ENCODE assay signal across 8 mouse cellular contexts in the genomic region with DNA sequence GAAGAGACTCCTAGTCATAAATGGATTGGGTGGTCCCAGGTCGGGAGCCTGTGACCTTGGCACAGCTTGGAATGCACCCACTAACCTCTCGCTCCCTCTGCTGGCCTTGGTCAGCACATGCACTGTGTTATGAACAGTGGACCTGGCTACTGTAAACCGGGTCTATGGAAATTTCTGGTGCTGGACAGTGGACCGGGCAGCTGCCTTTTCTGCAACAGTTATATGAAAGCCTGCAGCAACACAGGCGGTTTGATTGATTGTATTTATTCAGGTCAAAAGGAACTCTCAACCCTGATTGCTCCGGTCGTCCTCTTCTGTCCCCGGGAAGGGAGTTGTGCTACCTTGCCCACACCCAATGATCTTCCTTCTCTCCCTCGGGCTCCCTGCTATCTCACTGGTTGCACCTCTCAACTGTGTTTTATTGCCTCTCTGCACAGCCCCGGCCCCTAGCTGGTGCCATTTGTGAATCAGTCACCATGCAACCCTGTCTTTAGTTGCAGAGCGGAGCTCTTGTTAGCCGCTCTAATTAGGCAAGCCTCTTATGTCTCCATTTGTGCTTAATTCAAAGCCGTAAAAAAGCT.
DNase-seq lines count a peak whose midpoint lies in the region; ATAC-seq lines count a peak whose summit lies in the region.

No protein-coding gene starts in this region.

- 16% methylated on average over 13 of the region's 13 CpGs for WGBS in forebrain, embryonic 12.5 days
- WGBS in hindbrain, embryonic 16.5 days = 22% methylated on average over 13 of the region's 13 CpGs
- WGBS in limb, embryonic 10.5 days = 17% methylated on average over 13 of the region's 13 CpGs
- 27% methylated on average over 13 of the region's 13 CpGs for WGBS in midbrain, embryonic 15.5 days

- H3K4me2 ChIP-seq in forebrain, embryonic 12.5 days = peak overlapping the region; percentile 51
- peak overlapping the region; percentile 57 for H3K4me2 ChIP-seq in hindbrain, embryonic 16.5 days (ENCODE audit: low read length)
- peak overlapping the region; percentile 49 for H3K4me2 ChIP-seq in midbrain, embryonic 15.5 days

- no peaks in the 10 kb centered on the region for H3K36me3 ChIP-seq in forebrain, embryonic 12.5 days (replicated peaks)
- no peaks in the 10 kb centered on the region for H3K36me3 ChIP-seq in hindbrain, embryonic 16.5 days (ENCODE audit: control insufficient read depth, insufficient read depth, low read length)
- no peaks in the 10 kb centered on the region for H3K36me3 ChIP-seq in limb, embryonic 10.5 days
- no peaks in the 10 kb centered on the region for H3K36me3 ChIP-seq in midbrain, embryonic 15.5 days (replicated peaks)

- peak; percentile 40 for DNase-seq in ovary, postnatal 36 days (ENCODE audit: low spot score)
- no peak for DNase-seq in ovary, adult 18-20 months (ENCODE audit: low spot score)
- peak; percentile 10 for DNase-seq in c-Kit-positive CD71-positive TER-119-positive erythroid progenitor cells, embryonic 14.5 days (ENCODE audit: low spot score)
- peak; percentile 71 for DNase-seq in limb, embryonic 10.5 days (ENCODE audit: low spot score)

- ATAC-seq in forebrain, embryonic 12.5 days (ENCODE audit: low FRiP score) = peak; percentile 87
- ATAC-seq in hindbrain, embryonic 16.5 days = peak; percentile 85
- ATAC-seq in midbrain, embryonic 15.5 days (replicated peaks) = peak; percentile 82
- no peak for ATAC-seq in inflammation-experienced regulatory T-cells, adult 6 months

- no peak overlapping the region; the same call in 1 of the 2 replicates for H3K9ac ChIP-seq in forebrain, embryonic 12.5 days
- H3K9ac ChIP-seq in hindbrain, embryonic 16.5 days (ENCODE audit: low read depth, low read length) = peak overlapping the region; percentile 48
- no peak overlapping the region for H3K9ac ChIP-seq in midbrain, embryonic 15.5 days

- peaks cover 21% of the 10 kb centered on the region for H3K4me1 ChIP-seq in forebrain, embryonic 12.5 days
- H3K4me1 ChIP-seq in hindbrain, embryonic 16.5 days (ENCODE audit: control insufficient read depth, insufficient read depth, low read depth, low read length) = peaks cover 13% of the 10 kb centered on the region
- peaks cover 26% of the 10 kb centered on the region for H3K4me1 ChIP-seq in limb, embryonic 10.5 days
- peaks cover 18% of the 10 kb centered on the region for H3K4me1 ChIP-seq in midbrain, embryonic 15.5 days

- H3K9me3 ChIP-seq in forebrain, embryonic 12.5 days = no peaks in the 10 kb centered on the region
- no peaks in the 10 kb centered on the region for H3K9me3 ChIP-seq in hindbrain, embryonic 16.5 days (ENCODE audit: control insufficient read depth, low read length)
- no peaks in the 10 kb centered on the region for H3K9me3 ChIP-seq in limb, embryonic 10.5 days (replicated peaks)
- no peaks in the 10 kb centered on the region for H3K9me3 ChIP-seq in midbrain, embryonic 15.5 days

- H3K27me3 ChIP-seq in forebrain, embryonic 12.5 days = peaks cover 21% of the 10 kb centered on the region
- H3K27me3 ChIP-seq in hindbrain, embryonic 16.5 days (replicated peaks; ENCODE audit: control insufficient read depth, insufficient read depth, low read length) = no peaks in the 10 kb centered on the region
- no peaks in the 10 kb centered on the region for H3K27me3 ChIP-seq in limb, embryonic 10.5 days (ENCODE audit: low read depth, poor library complexity, severe bottlenecking)
- H3K27me3 ChIP-seq in midbrain, embryonic 15.5 days (replicated peaks) = no peaks in the 10 kb centered on the region

- peak overlapping the region; percentile 68 for H3K27ac ChIP-seq in forebrain, embryonic 12.5 days
- peak overlapping the region; percentile 67 for H3K27ac ChIP-seq in hindbrain, embryonic 16.5 days (ENCODE audit: low read depth, low read length)
- peak overlapping the region; percentile 42; the same call in 1 of the 2 replicates for H3K27ac ChIP-seq in limb, embryonic 10.5 days
- peak overlapping the region; percentile 62 for H3K27ac ChIP-seq in midbrain, embryonic 15.5 days

- H3K4me3 ChIP-seq in forebrain, embryonic 12.5 days (replicated peaks) = peak overlapping the region; percentile 21
- peak overlapping the region; percentile 27; the same call in 1 of the 2 replicates for H3K4me3 ChIP-seq in hindbrain, embryonic 16.5 days (ENCODE audit: low read length)
- peak overlapping the region; percentile 37 for H3K4me3 ChIP-seq in limb, embryonic 10.5 days
- H3K4me3 ChIP-seq in midbrain, embryonic 15.5 days = peak overlapping the region; percentile 23
